Mouse (Mus musculus): ENCODE measurements around the gene Dnaaf3. TPM values are rescaled to one million over a fixed set of nuclear protein-coding genes. Genes with fewer than 3 reads are reported as not detected.

Gene Dnaaf3
- total RNA-seq, 1 experiment from 2014 or later: 2.0 TPM

GRCm38 (mm10) chr7:4502421-4503090, 29.7 kb downstream of the Dnaaf3 start:
- ATAC-seq (replicated peaks; ENCODE audit: insufficient number of reproducible peaks, low FRiP score, low TSS enrichment, poor library complexity, severe bottlenecking): no peak

- peak; percentile 70 for ATAC-seq (replicated peaks; ENCODE audit: insufficient number of reproducible peaks, low FRiP score, low TSS enrichment, poor library complexity, severe bottlenecking)
Measured at GRCm38 (mm10) chr7:4501558-4502397, 30.5 kb downstream of the Dnaaf3 start, which contains the start of gene Ppp1r12c. Gene Ppp1r12c (minus strand): TSS chr7:4501680.

- peak; percentile 36 for ATAC-seq (replicated peaks; ENCODE audit: insufficient number of reproducible peaks, low FRiP score, low TSS enrichment, poor library complexity, severe bottlenecking)
Measured at GRCm38 (mm10) chr7:4500892-4501471, 31.3 kb downstream of the Dnaaf3 start.

GRCm38 (mm10) chr7:4499034-4499433, 33.2 kb downstream of the Dnaaf3 start:
- no peak for ATAC-seq (replicated peaks; ENCODE audit: insufficient number of reproducible peaks, low FRiP score, low TSS enrichment, poor library complexity, severe bottlenecking)

GRCm38 (mm10) chr7:4498251-4498650, 34.0 kb downstream of the Dnaaf3 start:
- ATAC-seq (replicated peaks; ENCODE audit: insufficient number of reproducible peaks, low FRiP score, low TSS enrichment, poor library complexity, severe bottlenecking): no peak

- no peak for ATAC-seq (replicated peaks; ENCODE audit: insufficient number of reproducible peaks, low FRiP score, low TSS enrichment, poor library complexity, severe bottlenecking)
Measured at GRCm38 (mm10) chr7:4497271-4497903, 34.9 kb downstream of the Dnaaf3 start.

- ATAC-seq (replicated peaks; ENCODE audit: insufficient number of reproducible peaks, low FRiP score, low TSS enrichment, poor library complexity, severe bottlenecking): no peak
Measured at GRCm38 (mm10) chr7:4496468-4496867, 35.8 kb downstream of the Dnaaf3 start.

GRCm38 (mm10) chr7:4493991-4494390, 38.3 kb downstream of the Dnaaf3 start:
- no peak for ATAC-seq (replicated peaks; ENCODE audit: insufficient number of reproducible peaks, low FRiP score, low TSS enrichment, poor library complexity, severe bottlenecking)

GRCm38 (mm10) chr7:4492284-4493224, 39.7 kb downstream of the Dnaaf3 start:
- ATAC-seq (replicated peaks; ENCODE audit: insufficient number of reproducible peaks, low FRiP score, low TSS enrichment, poor library complexity, severe bottlenecking): peak; percentile 83

GRCm38 (mm10) chr7:4491308-4491707, 40.9 kb downstream of the Dnaaf3 start:
- no peak for ATAC-seq (replicated peaks; ENCODE audit: insufficient number of reproducible peaks, low FRiP score, low TSS enrichment, poor library complexity, severe bottlenecking)

- no peak for ATAC-seq (replicated peaks; ENCODE audit: insufficient number of reproducible peaks, low FRiP score, low TSS enrichment, poor library complexity, severe bottlenecking)
Measured at GRCm38 (mm10) chr7:4482281-4482680, 50.0 kb downstream of the Dnaaf3 start.

- peak; percentile 40 for ATAC-seq (replicated peaks; ENCODE audit: insufficient number of reproducible peaks, low FRiP score, low TSS enrichment, poor library complexity, severe bottlenecking)
Measured at GRCm38 (mm10) chr7:4479674-4480073, 52.6 kb downstream of the Dnaaf3 start.

GRCm38 (mm10) chr7:4478796-4479291, 53.4 kb downstream of the Dnaaf3 start:
- ATAC-seq (replicated peaks; ENCODE audit: insufficient number of reproducible peaks, low FRiP score, low TSS enrichment, poor library complexity, severe bottlenecking): no peak

GRCm38 (mm10) chr7:4478021-4478795, 54.0 kb downstream of the Dnaaf3 start:
- ATAC-seq (replicated peaks; ENCODE audit: insufficient number of reproducible peaks, low FRiP score, low TSS enrichment, poor library complexity, severe bottlenecking): no peak

- ATAC-seq (replicated peaks; ENCODE audit: insufficient number of reproducible peaks, low FRiP score, low TSS enrichment, poor library complexity, severe bottlenecking): no peak
Measured at GRCm38 (mm10) chr7:4473940-4474339, 58.3 kb downstream of the Dnaaf3 start.

Measured in monocyte, adult 5-6 weeks (primary cell).